Mouse (Mus musculus) cerebellum, adult 2 months (tissue): ENCODE measurements around the gene Fam240b.

Experiments used
- CTCF ChIP-seq: fragments of 200-500 bp; IDR thresholded peaks from 2 replicates; pipeline ENCODE4 v1.5.1; 2011; ENCODE audit warnings: low read depth, mild to moderate bottlenecking, control low read depth, low read length, moderate library complexity, borderline replicate concordance; ENCODE audit not compliant: insufficient read depth
- POLR2A ChIP-seq: fragments of 200-500 bp; IDR thresholded peaks from 2 replicates; pipeline ENCODE4 v1.6.1; 2011; ENCODE audit warnings: low read length, control low read depth, borderline replicate concordance; ENCODE audit not compliant: insufficient read depth

GRCm38 (mm10) chr13:64514247-64514646, 16.7 kb upstream of the Fam240b start:
- TF ChIP-seq POLR2A (no peak), CTCF (no peak)
